Mouse (Mus musculus): ENCODE results near the gene Pou5f1. TPM values are rescaled to one million over a fixed set of nuclear protein-coding genes. Genes with fewer than 3 reads are reported as not detected.

The Pou5f1 gene
- total RNA-seq (2023; ENCODE audit: inconsistent age) = 0.63 to 0.74 TPM (median 0.67 TPM) in 3 of 4 replicates, not detected in the other

DNA sequence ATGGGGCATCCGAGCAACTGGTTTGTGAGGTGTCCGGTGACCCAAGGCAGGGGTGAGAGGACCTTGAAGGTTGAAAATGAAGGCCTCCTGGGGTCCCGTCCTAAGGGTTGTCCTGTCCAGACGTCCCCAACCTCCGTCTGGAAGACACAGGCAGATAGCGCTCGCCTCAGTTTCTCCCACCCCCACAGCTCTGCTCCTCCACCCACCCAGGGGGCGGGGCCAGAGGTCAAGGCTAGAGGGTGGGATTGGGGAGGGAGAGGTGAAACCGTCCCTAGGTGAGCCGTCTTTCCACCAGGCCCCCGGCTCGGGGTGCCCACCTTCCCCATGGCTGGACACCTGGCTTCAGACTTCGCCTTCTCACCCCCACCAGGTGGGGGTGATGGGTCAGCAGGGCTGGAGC is at the start of gene Pou5f1:
Gene Pou5f1 (plus strand): TSS at position 243 of the 400 bp plus-strand sequence.

DNA sequence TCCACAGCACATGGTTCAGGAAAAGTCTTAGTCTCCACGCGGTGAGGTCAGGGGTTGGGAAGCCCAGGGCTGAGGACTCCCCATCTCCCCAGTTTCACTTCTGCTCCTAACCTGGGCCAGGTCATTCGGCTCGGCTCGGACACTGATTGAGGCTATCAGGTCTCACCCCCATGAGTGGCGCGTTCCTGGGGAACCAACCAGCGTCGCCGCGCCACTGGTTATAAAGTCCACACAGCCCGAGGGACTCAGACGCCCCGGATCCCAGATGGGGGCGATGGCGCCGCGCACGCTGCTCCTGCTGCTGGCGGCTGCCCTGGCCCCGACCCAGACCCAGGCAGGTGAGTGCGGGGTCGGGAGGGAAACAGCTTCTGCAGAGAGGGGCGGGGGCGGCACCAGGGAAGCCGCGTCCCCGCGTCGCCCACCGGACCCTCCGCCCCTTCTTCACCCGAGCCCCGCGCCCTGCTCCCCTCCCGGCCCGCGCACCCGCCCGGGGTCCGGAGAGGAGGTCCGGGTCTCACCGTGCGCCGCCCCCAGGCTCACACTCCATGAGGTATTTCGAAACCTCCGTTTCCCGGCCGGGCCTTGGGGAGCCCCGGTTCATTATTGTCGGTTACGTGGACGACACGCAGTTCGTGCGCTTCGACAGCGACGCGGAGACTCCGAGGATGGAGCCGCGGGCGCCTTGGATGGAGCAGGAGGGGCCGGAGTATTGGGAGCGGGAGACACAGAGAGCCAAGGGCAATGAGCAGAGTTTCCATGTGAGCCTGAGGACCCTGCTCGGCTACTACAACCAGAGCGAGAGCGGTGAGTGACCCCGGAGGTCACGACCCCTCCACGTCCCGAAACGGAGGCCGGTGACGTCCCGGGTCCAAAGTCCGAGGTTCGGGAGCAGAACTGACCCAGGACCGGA is 35.7 kb upstream of the Pou5f1 start, which contains the start of gene H2-Q10:
Gene H2-Q10 (plus strand): TSS at position 248 of the 910 bp plus-strand sequence.

DNA sequence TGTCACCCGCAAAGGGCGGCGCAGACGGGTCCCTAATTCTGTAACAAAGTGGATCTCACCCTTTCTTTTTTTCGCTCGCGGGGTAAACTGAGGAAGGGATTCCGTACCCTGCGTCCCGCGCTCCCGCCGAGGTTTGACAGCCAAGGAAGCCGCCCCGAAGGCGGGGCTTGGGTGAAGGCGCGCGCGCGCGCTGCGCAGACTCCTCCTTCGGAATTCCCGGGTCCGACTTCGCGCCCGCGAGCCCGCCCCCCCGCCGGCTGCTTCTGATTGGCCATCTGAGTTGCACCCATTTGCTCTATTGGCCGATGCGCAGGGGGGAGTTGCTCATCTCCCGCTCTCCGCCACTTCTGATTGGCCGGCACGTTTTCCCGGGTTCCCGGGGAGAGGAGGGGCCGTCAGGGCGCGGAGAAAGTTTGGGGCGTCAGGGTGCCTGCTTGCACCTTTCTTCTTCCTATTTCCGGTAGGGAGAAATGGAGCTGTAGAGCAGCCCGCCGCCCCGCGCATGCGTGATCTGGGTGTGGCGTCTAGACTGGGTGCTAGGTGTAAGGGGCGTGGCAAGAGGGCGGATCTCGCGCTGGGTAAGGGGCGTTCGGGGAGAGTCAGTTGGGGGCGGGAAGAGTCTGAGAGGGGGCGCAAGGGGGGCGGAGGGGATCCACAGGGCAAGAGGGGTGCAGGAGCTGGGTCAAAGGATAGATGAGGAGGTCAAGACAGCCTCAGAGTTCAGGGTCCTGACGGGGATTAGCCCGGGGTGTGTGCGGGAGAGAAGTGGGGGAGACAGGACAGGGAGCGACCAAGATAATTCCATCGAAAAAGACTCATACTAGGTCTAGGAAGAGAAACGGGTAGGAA is 11.1 kb downstream of the Pou5f1 start, which contains the start of the genes Tcf19 and Cchcr1:
Gene Tcf19 (minus strand): TSS at position 173 of the 849 bp plus-strand sequence.
Gene Cchcr1 (plus strand): TSS at position 449 of the 849 bp plus-strand sequence.

DNA sequence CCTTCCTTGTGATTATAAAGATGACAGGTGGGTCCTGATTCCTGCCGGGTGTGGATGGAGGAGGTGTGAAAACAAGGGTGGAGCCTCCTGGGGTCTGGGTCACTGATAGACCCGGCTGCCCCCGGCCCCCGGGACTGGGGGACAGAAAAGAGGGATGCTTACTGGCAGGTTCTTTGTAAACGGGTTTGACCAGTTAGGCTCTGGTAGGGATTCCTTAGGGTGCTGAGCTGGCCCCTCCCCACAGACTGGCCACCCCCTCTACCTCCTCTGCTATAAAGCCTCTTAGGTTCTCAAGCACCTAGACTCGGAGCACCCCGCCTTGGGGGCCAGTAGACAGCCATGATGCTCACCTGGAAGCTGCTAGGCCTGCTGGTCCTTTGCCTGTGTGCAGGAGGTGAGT is 27.1 kb downstream of the Pou5f1 start, which contains the start of gene Psors1c2:
Gene Psors1c2 (plus strand): TSS at position 301 of the 400 bp plus-strand sequence.

DNA sequence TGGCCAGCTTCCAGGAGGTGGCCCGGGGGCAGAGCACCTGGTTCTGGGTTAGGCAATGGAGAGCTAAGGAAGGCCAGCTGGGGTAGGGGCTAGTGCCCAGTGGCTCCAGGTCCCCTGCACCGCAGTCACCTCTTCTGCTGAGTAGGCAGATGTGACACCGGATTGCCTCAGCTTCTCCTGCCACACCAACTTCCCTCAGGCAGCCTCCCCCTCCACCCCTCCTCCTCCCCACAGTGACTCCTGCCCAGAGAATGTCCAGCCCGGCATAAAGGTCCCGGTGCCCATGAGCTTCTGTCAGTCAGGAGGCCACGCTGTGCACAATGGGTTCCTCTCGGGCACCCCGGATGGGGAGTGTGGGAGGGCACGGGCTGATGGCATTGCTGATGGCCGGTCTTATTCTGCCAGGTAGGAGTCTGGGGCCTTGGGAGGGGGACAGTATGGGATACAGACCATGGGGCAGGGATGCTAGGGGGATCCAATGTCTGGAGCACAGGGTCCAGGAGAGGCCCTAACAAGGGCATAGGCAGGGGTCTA is 46.1 kb downstream of the Pou5f1 start, which contains the start of gene Cdsn:
Gene Cdsn (plus strand): TSS at position 248 of the 534 bp plus-strand sequence.

Other genes starting within 250 kb of the Pou5f1 start
- 1,753 to 1,919 TPM (median 1,880 TPM) in 4 replicates for gene H2-D1, start 243.3 kb upstream of the Pou5f1 start, total RNA-seq (2023; ENCODE audit: inconsistent age)
- gene H2-Q1, start 185.6 kb upstream of the Pou5f1 start, total RNA-seq (2023; ENCODE audit: inconsistent age) = 11.8 to 16.3 TPM (median 15.1 TPM) in 4 replicates
- 6.7 to 12.2 TPM (median 10.3 TPM) in 4 replicates for gene H2-Q2, start 163.8 kb upstream of the Pou5f1 start, total RNA-seq (2023; ENCODE audit: inconsistent age)
- gene H2-Q4, start 126.4 kb upstream of the Pou5f1 start, total RNA-seq (2023; ENCODE audit: inconsistent age) = 342 to 364 TPM (median 361 TPM) in 4 replicates
- gene H2-Q6, start 81.2 kb upstream of the Pou5f1 start, total RNA-seq (2023; ENCODE audit: inconsistent age) = 271 to 340 TPM (median 322 TPM) in 4 replicates
- 154 to 200 TPM (median 183 TPM) in 4 replicates for gene H2-Q7, start 66.9 kb upstream of the Pou5f1 start, total RNA-seq (2023; ENCODE audit: inconsistent age)
- 55.8 to 66.3 TPM (median 64.4 TPM) in 4 replicates for gene H2-Q10, start 35.9 kb upstream of the Pou5f1 start, total RNA-seq (2023; ENCODE audit: inconsistent age)
- gene Tcf19, start 10.8 kb downstream of the Pou5f1 start, total RNA-seq (2023; ENCODE audit: inconsistent age) = 4.8 to 6.8 TPM (median 5.4 TPM) in 4 replicates
- 11.5 to 19.0 TPM (median 13.4 TPM) in 4 replicates for gene Cchcr1, start 11.1 kb downstream of the Pou5f1 start, total RNA-seq (2023; ENCODE audit: inconsistent age)
- not detected in 4 replicates for gene Psors1c2, start 27.2 kb downstream of the Pou5f1 start, total RNA-seq (2023; ENCODE audit: inconsistent age)
- gene Cdsn, start 46.1 kb downstream of the Pou5f1 start, total RNA-seq (2023; ENCODE audit: inconsistent age) = not detected in 4 replicates
- gene 2300002M23Rik, start 61.4 kb downstream of the Pou5f1 start, total RNA-seq (2023; ENCODE audit: inconsistent age) = not detected in 4 replicates
- not detected in 4 replicates for gene Sfta2, start 95.5 kb downstream of the Pou5f1 start, total RNA-seq (2023; ENCODE audit: inconsistent age)
- not detected in 4 replicates for gene Gm9573, start 120.6 kb downstream of the Pou5f1 start, total RNA-seq (2023; ENCODE audit: inconsistent age)
- gene Mucl3, start 137.7 kb downstream of the Pou5f1 start, total RNA-seq (2023; ENCODE audit: inconsistent age) = not detected in 4 replicates
- gene Vars2, start 161.6 kb downstream of the Pou5f1 start, total RNA-seq (2023; ENCODE audit: inconsistent age) = 43.2 to 67.6 TPM (median 49.8 TPM) in 4 replicates
- 17.9 to 21.2 TPM (median 19.8 TPM) in 4 replicates for gene Gtf2h4, start 167.7 kb downstream of the Pou5f1 start, total RNA-seq (2023; ENCODE audit: inconsistent age)
- gene Ddr1, start 198.6 kb downstream of the Pou5f1 start, total RNA-seq (2023; ENCODE audit: inconsistent age) = not detected in 4 replicates